Mouse (Mus musculus) stomach, embryonic 16.5 days (tissue): ENCODE measurements around the gene Rnf220. TPM values are rescaled to one million over a fixed set of nuclear protein-coding genes. Genes with fewer than 3 reads are reported as not detected.
A peak's percentile ranks its signal among the peaks of the same experiment; 100 is the strongest.

Experiments
- ATAC-seq: fragments of 200-750 bp; cut with Nextera tagmentation; 2 replicates; pipeline ENCODE4 v1.8.0; 2017; ENCODE audit warnings: moderate number of reproducible peaks, moderate TSS enrichment; ENCODE audit not compliant: insufficient read depth, low FRiP score
- H3K27ac ChIP-seq: fragments of 300-500 bp; sonication (generic); 2 replicates; pipeline ENCODE4 v1.5.1; 2014; ENCODE audit warnings: low read length
- H3K27me3 ChIP-seq: fragments of 300-500 bp; sonication (generic); 2 replicates; pipeline ENCODE4 v1.6.1; 2014; ENCODE audit warnings: low read length, control low read depth, mixed read lengths; ENCODE audit not compliant: control insufficient read depth, insufficient read depth
- H3K36me3 ChIP-seq: fragments of 300-500 bp; sonication (generic); 2 replicates; pipeline ENCODE4 v1.6.1; 2014; ENCODE audit warnings: low read length; ENCODE audit not compliant: control insufficient read depth, insufficient read depth
- H3K4me1 ChIP-seq: fragments of 300-500 bp; sonication (generic); 2 replicates; pipeline ENCODE4 v1.6.1; 2014; ENCODE audit warnings: low read length, control low read depth, mixed read lengths; ENCODE audit not compliant: control insufficient read depth, insufficient read depth
- H3K4me2 ChIP-seq: fragments of 300-500 bp; sonication (generic); 2 replicates; pipeline ENCODE4 v1.6.1; 2014; ENCODE audit warnings: low read depth, low read length, mixed read lengths
- H3K4me3 ChIP-seq: fragments of 300-500 bp; sonication (generic); replicated peaks from 2 replicates; pipeline ENCODE4 v1.5.1; 2014; ENCODE audit warnings: mild to moderate bottlenecking, low read length
- H3K9ac ChIP-seq: fragments of 300-500 bp; sonication (generic); 2 replicates; pipeline ENCODE4 v1.6.1; 2014; ENCODE audit warnings: low read length
- H3K9me3 ChIP-seq: fragments of 300-500 bp; sonication (generic); replicated peaks from 2 replicates; pipeline ENCODE4 v1.6.1; 2016; ENCODE audit warnings: low read length, control low read depth; ENCODE audit not compliant: control insufficient read depth
- WGBS: fragments of 180-500 bp; shearing (Covaris S2); extraction: QIAGEN DNeasy Blood & Tissue Kit; methylation state at CpG from one replicate; pipeline ENCODE4 v1.1.7; 2014; 5-methylcytosine and 5-hydroxymethylcytosine counted together
- polyA plus RNA-seq: library from polyadenylated mRNA; unstranded; fragments of >200 nt; fragmentation: Nextera tagmentation; extraction: Ambion mirVana; gene quantifications from 2 replicates; pipeline ENCODE4 v1.2.1, GENCODE M21; 2015

Gene Rnf220
- polyA plus RNA-seq, 1 experiment from 2014 or later, result 46.5 TPM

DNA sequence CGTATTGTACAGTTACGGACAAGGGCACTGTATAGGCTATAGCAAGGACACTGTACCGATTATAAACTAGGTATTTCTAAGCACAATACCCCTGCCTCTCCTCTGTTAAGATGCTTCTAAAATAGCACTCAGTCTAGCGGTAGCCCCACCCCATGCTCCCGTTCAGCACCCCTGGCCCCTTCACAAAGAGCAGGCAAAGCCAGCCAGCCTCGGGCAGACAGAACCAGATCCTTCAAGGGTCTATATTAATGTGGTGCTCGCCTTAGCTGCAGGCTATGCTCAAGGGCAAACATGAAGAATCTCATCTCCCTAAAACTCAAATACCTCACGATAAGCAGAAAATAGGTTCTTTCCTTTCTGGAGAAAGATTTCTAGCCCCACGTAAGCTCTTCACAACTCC lies 67.2 kb downstream of the Rnf220 start:
- no peak overlapping the region for H3K4me3 ChIP-seq
- H3K9me3 ChIP-seq, result no peaks in the 10 kb centered on the region
- H3K4me2 ChIP-seq, result no peak overlapping the region
- no peak overlapping the region for H3K9ac ChIP-seq
- H3K36me3 ChIP-seq, result no peaks in the 10 kb centered on the region
- no peaks in the 10 kb centered on the region for H3K27me3 ChIP-seq
- no peak for ATAC-seq
- H3K4me1 ChIP-seq, result no peaks in the 10 kb centered on the region
- no peak overlapping the region for H3K27ac ChIP-seq
- WGBS, result 74% methylated on average over 9 of the region's 9 CpGs

DNA sequence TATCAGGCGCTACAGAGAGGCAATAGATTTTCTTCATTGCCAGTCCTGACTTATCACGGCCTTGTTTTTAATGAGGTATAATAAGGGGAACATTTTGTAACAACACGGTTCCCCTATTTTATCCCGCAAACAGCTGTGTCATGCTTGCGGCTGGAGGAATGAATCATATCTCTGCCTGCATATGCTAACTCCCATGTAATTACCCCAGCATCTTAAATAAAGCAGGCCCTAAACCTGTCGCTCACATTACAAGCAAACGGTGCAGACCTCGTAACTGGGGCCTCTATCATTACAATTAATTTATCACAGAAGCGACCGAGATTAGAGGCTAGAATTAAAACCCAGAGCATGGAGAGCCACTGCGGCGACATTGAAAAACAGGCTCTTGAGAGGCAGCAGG lies 69.3 kb downstream of the Rnf220 start:
- no peaks in the 10 kb centered on the region for H3K9me3 ChIP-seq
- H3K4me1 ChIP-seq, result no peaks in the 10 kb centered on the region
- no peaks in the 10 kb centered on the region for H3K27me3 ChIP-seq
- H3K27ac ChIP-seq, result no peak overlapping the region
- no peak overlapping the region for H3K4me2 ChIP-seq
- ATAC-seq, result no peak
- 38% methylated on average over 12 of the region's 12 CpGs for WGBS
- H3K36me3 ChIP-seq, result no peaks in the 10 kb centered on the region
- no peak overlapping the region for H3K9ac ChIP-seq
- no peak overlapping the region for H3K4me3 ChIP-seq

DNA sequence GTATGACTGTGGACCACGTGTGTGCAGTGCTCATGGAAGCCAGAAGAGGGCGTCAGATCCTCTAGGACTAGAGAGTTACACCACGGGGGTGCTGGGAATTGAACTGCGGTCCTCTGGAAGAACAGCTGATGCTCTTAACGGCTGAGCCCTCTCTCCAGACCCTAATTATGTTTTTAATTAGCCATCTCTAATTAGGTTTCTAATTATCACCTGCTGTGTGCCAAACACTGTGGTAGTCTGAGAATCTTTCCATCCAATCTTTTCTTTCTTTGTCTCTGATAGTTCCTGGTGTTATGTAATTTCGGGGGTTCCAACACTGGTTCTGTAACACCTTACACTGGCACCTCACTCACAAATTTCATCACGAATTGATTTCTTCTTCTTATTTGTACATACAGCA lies 75.8 kb downstream of the Rnf220 start:
- Histone ChIP-seq H3K36me3 (no peaks in the 10 kb centered on the region), H3K9me3 (no peaks in the 10 kb centered on the region), H3K4me1 (no peaks in the 10 kb centered on the region), H3K4me2 (no peak overlapping the region), H3K9ac (no peak overlapping the region), H3K4me3 (no peak overlapping the region), H3K27ac (no peak overlapping the region), H3K27me3 (no peaks in the 10 kb centered on the region)
- ATAC-seq, result no peak
- 91% methylated on average over 7 of the region's 7 CpGs for WGBS

DNA sequence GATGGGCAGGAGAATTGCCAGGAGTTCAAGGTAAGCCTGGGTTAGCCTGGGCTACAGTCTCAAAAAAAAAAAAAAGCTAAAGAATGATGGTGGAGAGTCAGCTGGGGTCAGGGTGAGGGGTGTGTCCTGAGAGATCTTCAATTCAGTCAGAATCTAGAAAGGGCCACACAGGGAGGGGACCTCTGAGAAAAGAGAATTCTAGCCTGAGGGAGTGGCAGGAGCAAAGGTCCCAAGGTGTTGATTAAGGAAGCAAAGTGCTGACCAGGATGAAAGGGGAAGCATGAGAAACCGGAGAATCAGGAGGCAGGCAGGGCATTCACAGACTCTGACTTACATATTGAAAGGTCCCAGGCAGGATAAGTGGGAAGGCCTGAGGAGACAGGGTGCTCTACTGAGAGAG lies 80.0 kb downstream of the Rnf220 start:
- no peaks in the 10 kb centered on the region for H3K36me3 ChIP-seq
- H3K27me3 ChIP-seq, result no peaks in the 10 kb centered on the region
- no peaks in the 10 kb centered on the region for H3K4me1 ChIP-seq
- ATAC-seq, result no peak
- H3K9ac ChIP-seq, result no peak overlapping the region
- H3K9me3 ChIP-seq, result no peaks in the 10 kb centered on the region
- H3K4me2 ChIP-seq, result no peak overlapping the region
- H3K4me3 ChIP-seq, result no peak overlapping the region
- 40% methylated on average over 1 of the region's 1 CpGs for WGBS
- no peak overlapping the region for H3K27ac ChIP-seq

GRCm38 (mm10) chr4:117410049-117410410 lies 86.8 kb downstream of the Rnf220 start:
- WGBS, result 57% methylated on average over 3 of the region's 3 CpGs

DNA sequence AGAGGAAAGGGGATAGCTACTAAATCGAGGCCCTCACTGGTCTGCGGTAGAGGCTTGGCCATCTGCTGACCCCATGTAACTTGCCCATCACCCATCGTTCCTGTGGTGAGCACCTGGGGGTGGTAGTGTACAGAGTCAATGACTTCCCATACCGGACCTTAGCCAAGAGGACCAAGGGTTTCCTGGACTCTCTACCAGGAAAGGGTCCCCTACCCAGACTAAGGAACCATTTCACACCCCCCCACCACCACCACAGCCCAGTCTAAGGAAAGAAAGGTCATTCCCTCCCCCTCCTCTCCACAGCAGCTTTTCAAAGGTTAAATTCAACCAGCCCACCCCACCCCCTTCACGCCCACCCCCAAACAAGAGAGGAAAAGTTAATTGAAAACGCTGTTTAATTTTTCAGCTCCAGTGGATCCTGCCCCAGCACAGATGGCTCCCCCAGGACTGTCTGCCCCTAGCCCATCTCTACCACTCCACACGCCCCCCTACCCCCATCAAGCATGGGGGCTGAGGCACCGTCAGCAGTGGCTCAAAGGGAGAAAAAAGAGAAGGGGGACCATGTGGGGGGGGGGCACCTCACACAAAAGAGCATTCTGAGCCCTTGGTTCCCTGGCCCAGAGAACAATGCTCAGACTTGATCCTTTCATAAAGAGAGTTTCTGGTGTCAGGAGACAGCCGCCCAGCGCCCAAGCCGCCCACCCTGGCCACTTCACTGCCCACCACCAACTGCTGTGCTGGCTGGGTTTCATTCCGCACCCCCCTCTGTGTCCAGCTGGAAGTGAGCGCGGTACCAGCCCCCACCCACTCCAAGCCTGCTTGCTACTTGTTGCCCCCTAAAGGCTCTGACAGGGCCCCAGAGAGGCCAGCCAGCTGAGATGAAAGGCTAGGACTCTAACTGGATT lies 87.5 kb downstream of the Rnf220 start:
- Histone ChIP-seq H3K36me3 (no peaks in the 10 kb centered on the region), H3K27me3 (no peaks in the 10 kb centered on the region), H3K4me2 (no peak overlapping the region), H3K9ac (no peak overlapping the region), H3K4me1 (no peaks in the 10 kb centered on the region; the same call in 1 of the 2 replicates), H3K4me3 (no peak overlapping the region), H3K27ac (no peak overlapping the region), H3K9me3 (no peaks in the 10 kb centered on the region)
- peak; percentile 44; the same call in 1 of the 2 replicates for ATAC-seq
- WGBS, result 63% methylated on average over 14 of the region's 14 CpGs

More at GRCm38 (mm10) chr4:117410049-117410410, 86.8 kb downstream of the Rnf220 start:
- no peaks in the 10 kb centered on the region for H3K9me3 ChIP-seq
- H3K27ac ChIP-seq, result no peak overlapping the region
- no peak for ATAC-seq
- H3K4me2 ChIP-seq, result no peak overlapping the region
- H3K27me3 ChIP-seq, result no peaks in the 10 kb centered on the region
- no peaks in the 10 kb centered on the region for H3K36me3 ChIP-seq
- no peaks in the 10 kb centered on the region; the same call in 1 of the 2 replicates for H3K4me1 ChIP-seq
- no peak overlapping the region for H3K4me3 ChIP-seq
- H3K9ac ChIP-seq, result no peak overlapping the region

GRCm38 (mm10) chr4:117407945-117408344 lies 88.9 kb downstream of the Rnf220 start:
- Histone ChIP-seq H3K27ac (no peak overlapping the region), H3K4me3 (no peak overlapping the region), H3K36me3 (no peaks in the 10 kb centered on the region), H3K9me3 (no peaks in the 10 kb centered on the region), H3K9ac (no peak overlapping the region), H3K4me2 (no peak overlapping the region), H3K27me3 (no peaks in the 10 kb centered on the region), H3K4me1 (no peaks in the 10 kb centered on the region; the same call in 1 of the 2 replicates)
- WGBS, result 83% methylated on average over 5 of the region's 5 CpGs
- ATAC-seq, result no peak

GRCm38 (mm10) chr4:117405999-117406398 lies 90.9 kb downstream of the Rnf220 start:
- no peaks in the 10 kb centered on the region for H3K9me3 ChIP-seq
- no peak overlapping the region for H3K27ac ChIP-seq
- no peak overlapping the region for H3K4me2 ChIP-seq
- no peak for ATAC-seq
- H3K9ac ChIP-seq, result no peak overlapping the region
- H3K36me3 ChIP-seq, result no peaks in the 10 kb centered on the region
- WGBS, result 34% methylated on average over 9 of the region's 9 CpGs
- no peaks in the 10 kb centered on the region; the same call in 1 of the 2 replicates for H3K4me1 ChIP-seq
- no peaks in the 10 kb centered on the region for H3K27me3 ChIP-seq
- H3K4me3 ChIP-seq, result no peak overlapping the region

DNA sequence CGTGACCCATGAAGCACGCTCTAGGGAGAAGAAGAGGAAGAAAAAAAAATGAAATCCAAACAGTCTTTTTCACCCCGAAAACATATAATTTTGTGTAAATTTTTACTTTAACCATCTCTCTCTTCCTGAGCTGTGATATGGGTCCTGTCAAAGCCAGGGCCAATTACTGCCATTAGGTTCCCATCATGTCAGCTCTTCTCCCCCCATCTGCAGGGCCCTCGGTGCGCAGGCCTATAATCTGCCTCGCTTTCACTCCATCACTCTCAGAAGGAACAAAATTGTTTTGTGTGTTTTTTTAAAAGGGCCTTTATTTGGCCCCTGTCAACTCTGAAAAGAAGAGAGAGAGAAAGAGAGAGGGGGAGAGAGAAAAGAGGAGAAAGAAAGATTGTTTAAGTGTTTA lies 91.6 kb downstream of the Rnf220 start:
- no peak for ATAC-seq
- Histone ChIP-seq H3K27ac (no peak overlapping the region), H3K27me3 (no peaks in the 10 kb centered on the region), H3K9ac (no peak overlapping the region), H3K4me1 (no peaks in the 10 kb centered on the region; the same call in 1 of the 2 replicates), H3K4me3 (no peak overlapping the region), H3K36me3 (no peaks in the 10 kb centered on the region), H3K9me3 (no peaks in the 10 kb centered on the region), H3K4me2 (no peak overlapping the region)
- 78% methylated on average over 6 of the region's 6 CpGs for WGBS
